Mouse (Mus musculus) urinary bladder, postnatal 0 days (tissue): ENCODE data around the gene Siva1. TPM values are rescaled to one million over a fixed set of nuclear protein-coding genes. Genes with fewer than 3 reads are reported as not detected.

ENCODE experiments used
- microRNA-seq: library from miRNA; unstranded; fragments of <30 nt; microRNA quantifications from one replicate; pipeline ENCODE4, GENCODE M21; 2016
- polyA plus RNA-seq: library from polyadenylated mRNA; unstranded; fragments of >200 nt; fragmentation: Nextera tagmentation; extraction: Ambion mirVana; gene quantifications from 2 replicates; pipeline ENCODE4 v1.2.1, GENCODE M21; 2015

Siva1 gene
- polyA plus RNA-seq, result 136 and 146 TPM in 2 replicates

DNA sequence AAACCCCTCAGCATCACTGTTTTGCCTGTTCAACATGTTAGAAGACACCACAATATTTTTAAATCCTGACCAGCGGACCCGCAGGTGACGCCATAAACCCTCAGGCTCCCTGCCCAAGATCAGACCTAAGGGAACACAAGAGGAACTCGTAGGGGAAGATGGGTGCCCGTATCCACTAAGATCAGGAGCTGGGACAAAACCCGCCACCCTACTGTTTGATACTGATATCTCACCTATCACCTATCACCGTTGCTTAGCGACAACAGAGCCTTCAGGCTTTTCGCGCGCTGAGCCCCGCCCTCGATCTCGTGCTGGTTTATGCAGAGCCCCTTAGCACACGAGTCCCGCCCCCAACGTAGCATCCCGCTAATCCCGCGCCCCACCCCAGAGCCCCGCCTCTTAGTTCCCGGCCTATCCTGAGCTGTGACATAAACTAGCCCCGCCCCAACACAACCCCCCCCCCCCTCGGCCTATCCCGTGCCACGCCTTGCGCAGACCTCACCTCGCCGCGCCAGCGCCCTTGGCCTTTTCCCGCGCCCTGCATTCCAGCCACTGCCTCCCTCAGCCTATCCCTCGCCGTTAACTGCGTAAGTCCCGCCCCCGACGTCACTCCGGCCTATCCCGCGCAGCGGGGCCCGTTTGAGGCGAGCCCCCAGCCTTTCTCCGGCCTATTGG is at the start of gene Siva1:
Gene Siva1 (plus strand): TSS at position 500 of the 675 bp plus-strand sequence.

GRCm38 (mm10) chr12:112619686-112620353 is 24.7 kb upstream of the Siva1 start, which contains the start of gene Adssl1:
Adssl1 (plus strand) TSS chr12:112620045.

DNA sequence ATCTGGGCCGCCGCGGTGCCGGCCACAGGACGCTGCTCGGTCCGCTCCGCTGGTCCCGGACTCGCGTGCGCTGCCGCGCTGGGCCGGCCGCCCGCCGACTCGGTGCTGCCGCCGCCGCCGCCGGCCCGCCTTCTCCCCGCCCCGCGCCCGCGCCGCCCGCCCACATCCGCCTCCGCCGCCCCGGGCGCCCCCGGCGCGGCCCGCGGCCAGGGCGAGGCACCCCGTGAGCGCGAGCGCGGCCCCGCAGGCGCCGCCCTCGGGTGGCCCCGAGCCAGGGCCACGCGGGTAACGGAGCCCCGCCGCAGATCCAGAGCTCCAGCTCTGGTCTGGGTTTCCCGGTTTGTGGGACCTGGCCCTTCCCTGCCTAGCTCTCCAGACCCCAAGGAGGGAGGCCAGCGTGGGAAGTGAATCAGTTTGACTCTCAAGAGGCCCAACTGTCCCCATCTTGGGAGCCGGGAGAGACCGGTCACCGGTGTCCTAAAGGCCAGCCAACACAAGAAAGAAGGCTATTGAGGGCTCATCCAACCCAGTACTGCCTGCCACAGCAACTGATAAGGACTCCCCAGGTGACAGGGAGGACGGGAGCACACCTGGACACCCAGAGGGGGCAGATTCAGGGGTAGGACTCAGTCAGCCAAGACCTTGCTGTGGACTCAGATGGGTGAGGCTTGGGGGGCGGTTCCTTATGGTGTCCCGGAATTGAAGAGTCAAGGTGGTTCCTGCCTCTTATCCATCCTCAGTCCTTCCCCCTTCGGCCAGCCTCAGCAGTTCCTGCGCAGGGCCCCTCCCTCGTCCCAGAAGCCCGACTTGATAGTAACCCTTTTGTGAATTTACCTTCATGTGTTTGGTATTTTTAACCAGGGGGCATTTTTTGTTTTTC is 29.9 kb downstream of the Siva1 start, which contains the start of gene Akt1:
Gene Akt1 (minus strand): TSS at position 753 of the 880 bp plus-strand sequence.

DNA sequence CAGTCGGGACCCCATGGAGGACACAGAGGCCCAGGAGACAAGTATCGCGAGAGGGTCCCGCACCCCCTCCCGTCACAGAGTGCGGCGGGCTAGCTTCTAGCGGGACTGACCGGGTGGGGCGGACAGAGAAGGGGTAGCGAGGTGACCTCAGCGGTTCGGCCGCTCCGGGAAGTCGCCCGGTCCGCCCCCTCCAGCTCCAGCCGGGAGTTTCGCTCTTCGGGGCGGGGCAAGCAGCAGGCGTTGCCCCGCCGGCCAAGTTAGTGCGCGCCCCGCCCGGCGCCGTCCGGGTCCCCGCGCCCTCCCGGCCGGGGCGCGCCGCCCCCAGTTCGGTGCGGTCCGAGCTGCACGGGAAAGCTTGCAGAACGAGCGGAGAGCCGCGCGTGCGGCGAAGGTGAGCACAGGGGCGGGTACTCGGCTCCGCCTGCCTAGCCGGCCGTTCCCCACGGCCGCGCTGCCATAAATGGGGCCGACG is 34.1 kb downstream of the Siva1 start, which contains the start of gene Zbtb42:
Gene Zbtb42 (plus strand): TSS at position 274 of the 472 bp plus-strand sequence.

Small RNAs within 50 kb of the gene (microRNA-seq; reads per million reads assigned to microRNA genes)
- gene Mir6939, result not detected

Other genes with a start within 250 kb of the Siva1 start
- gene A530016L24Rik, start 155.2 kb upstream of the Siva1 start, polyA plus RNA-seq, result not detected in 2 replicates
- gene Tmem179, start 127.9 kb upstream of the Siva1 start, polyA plus RNA-seq, result 0.05 and 0.08 TPM in 2 replicates
- 6.8 and 7.1 TPM in 2 replicates for gene Inf2, start 55.9 kb upstream of the Siva1 start, polyA plus RNA-seq
- gene Adssl1, start 24.6 kb upstream of the Siva1 start, polyA plus RNA-seq, result 19.4 and 26.4 TPM in 2 replicates
- 53.1 and 68.4 TPM in 2 replicates for gene Akt1, start 30.2 kb downstream of the Siva1 start, polyA plus RNA-seq
- gene Zbtb42, start 34.1 kb downstream of the Siva1 start, polyA plus RNA-seq, result 12.7 and 13.9 TPM in 2 replicates
- gene Cep170b, start 75.8 kb downstream of the Siva1 start, polyA plus RNA-seq, result 12.3 and 13.7 TPM in 2 replicates
- gene Pld4, start 116.0 kb downstream of the Siva1 start, polyA plus RNA-seq, result 9.9 and 10.0 TPM in 2 replicates
- 21.2 and 22.1 TPM in 2 replicates for gene Ahnak2, start 158.0 kb downstream of the Siva1 start, polyA plus RNA-seq
- 5.8 TPM in 2 replicates for gene Clba1, start 164.3 kb downstream of the Siva1 start, polyA plus RNA-seq
- 29.8 and 35.8 TPM in 2 replicates for gene Cdca4, start 184.7 kb downstream of the Siva1 start, polyA plus RNA-seq
- 0.23 and 0.52 TPM in 2 replicates for gene Gpr132, start 223.5 kb downstream of the Siva1 start, polyA plus RNA-seq